Mouse (Mus musculus): ENCODE results near the gene Ppil6.
A peak's percentile ranks its signal among the peaks of the same experiment; 100 is the strongest.

GRCm38 (mm10) chr10:41476171-41477017, 13.8 kb upstream of the Ppil6 start, which contains the start of gene Mical1:
- TF ChIP-seq CTCF (IDR thresholded peaks at IDR 0.05; ENCODE audit: borderline replicate concordance, control insufficient read depth, extremely low read depth, insufficient read depth, low read length, poor library complexity), result no peak
- peak; percentile 51; the same call in 1 of the 2 replicates for TF ChIP-seq POLR2A (IDR thresholded peaks at IDR 0.05; ENCODE audit: control insufficient read depth, extremely low read depth, insufficient read depth, low read length, poor library complexity)

Measured in thymus, adult 2 months (tissue).